In the genomic region with DNA sequence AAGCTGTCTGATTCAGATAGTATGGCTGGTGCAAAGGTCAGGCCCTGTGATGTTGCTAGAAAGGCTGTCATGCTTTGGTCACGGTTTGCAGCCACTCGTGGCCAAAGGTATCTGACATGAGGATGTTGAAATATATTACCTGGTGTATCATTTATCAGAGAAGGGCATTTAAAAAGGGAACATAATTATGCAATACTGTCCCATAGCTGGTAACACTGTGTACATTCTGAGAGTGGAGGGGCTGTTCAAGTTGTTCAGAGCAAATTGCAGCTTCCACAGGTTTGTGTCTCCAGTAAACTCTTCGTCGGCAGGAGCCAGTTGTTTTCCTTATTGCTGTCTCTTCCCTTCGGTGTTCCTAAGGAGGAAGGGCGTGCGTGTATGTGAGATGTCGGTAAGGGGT, we compare ENCODE assay signal across 19 mouse cellular contexts. TPM values are rescaled to one million over a fixed set of nuclear protein-coding genes. Genes with fewer than 3 reads are reported as not detected.
DNase-seq lines count a peak whose midpoint lies in the region; ATAC-seq and TF ChIP-seq lines count a peak whose summit lies in the region.
"Had no signal": no experiment of that assay in that cellular context is flagged by ENCODE, and none has a peak within 500 bp of the region (broad histone marks: within the 10 kb centered on the region; RNA-seq: fewer than 3 reads in every experiment).

No protein-coding gene starts in this region.

- H3K4me2 ChIP-seq in liver, postnatal 0 days (ENCODE audit: low read depth, low read length), result peak overlapping the region; percentile 84
- no peak overlapping the region for H3K4me2 ChIP-seq in liver, embryonic 11.5 days
- H3K4me2 ChIP-seq in neural tube, embryonic 15.5 days, result no peak overlapping the region
- H3K4me2 ChIP-seq: embryonic facial prominence, embryonic 12.5 days; forebrain, embryonic 15.5 days; heart, embryonic 11.5 days; heart, embryonic 15.5 days; hindbrain, embryonic 14.5 days had no signal

- no peaks in the 10 kb centered on the region for H3K9me3 ChIP-seq in liver, postnatal 0 days (ENCODE audit: low read length)
- H3K9me3 ChIP-seq in liver, embryonic 11.5 days (ENCODE audit: control insufficient read depth, low read length), result no peaks in the 10 kb centered on the region
- H3K9me3 ChIP-seq in G1E (replicated peaks), result no peaks in the 10 kb centered on the region
- H3K9me3 ChIP-seq in neural tube, embryonic 15.5 days (replicated peaks), result no peaks in the 10 kb centered on the region
- H3K9me3 ChIP-seq: embryonic facial prominence, embryonic 12.5 days; forebrain, embryonic 15.5 days; heart, embryonic 15.5 days had no signal

- TF ChIP-seq EP300 in liver, postnatal 0 days (IDR thresholded peaks at IDR 0.05; ENCODE audit: low read depth), result peak; percentile 88

- peaks cover 17% of the 10 kb centered on the region for H3K36me3 ChIP-seq in liver, postnatal 0 days (replicated peaks; ENCODE audit: insufficient read depth, low read length)
- peaks cover 3% of the 10 kb centered on the region; the same call in 1 of the 2 replicates for H3K36me3 ChIP-seq in liver, embryonic 11.5 days (ENCODE audit: control insufficient read depth, insufficient read depth, low read length)
- H3K36me3 ChIP-seq in G1E (replicated peaks), result peaks cover 46% of the 10 kb centered on the region
- peaks cover 31% of the 10 kb centered on the region for H3K36me3 ChIP-seq in small intestine, adult 2 months (ENCODE audit: control insufficient read depth, insufficient read depth, low read length)
- no peaks in the 10 kb centered on the region for H3K36me3 ChIP-seq in neural tube, embryonic 15.5 days
- H3K36me3 ChIP-seq: embryonic facial prominence, embryonic 12.5 days; forebrain, embryonic 15.5 days; heart, embryonic 15.5 days had no signal

- WGBS in liver, postnatal 0 days (ENCODE audit: insufficient replicate concordance), result 74% methylated on average over 8 of the region's 8 CpGs
- WGBS in liver, embryonic 11.5 days, result 83% methylated on average over 8 of the region's 8 CpGs
- whole genome bisulfite sequencing in small intestine, adult 2 months, result 45% methylated on average over 8 of the region's 8 CpGs
- WGBS in neural tube, embryonic 15.5 days, result 95% methylated on average over 8 of the region's 8 CpGs

- TF ChIP-seq POLR2A in small intestine, adult 2 months (IDR thresholded peaks at IDR 0.05; ENCODE audit: low read depth, low read length), result no peak

- H3K27ac ChIP-seq in liver, postnatal 0 days (ENCODE audit: low read depth), result peak overlapping the region; percentile 88
- H3K27ac ChIP-seq in liver, embryonic 11.5 days (ENCODE audit: low read depth, low read length), result no peak overlapping the region
- peak overlapping the region; percentile 99 for H3K27ac ChIP-seq in small intestine, adult 2 months (ENCODE audit: insufficient read depth, low read depth, low read length)
- no peak overlapping the region for H3K27ac ChIP-seq in neural tube, embryonic 15.5 days (replicated peaks)
- H3K27ac ChIP-seq: embryonic facial prominence, embryonic 12.5 days; forebrain, embryonic 15.5 days; heart, embryonic 15.5 days; hindbrain, embryonic 14.5 days had no signal

- peak overlapping the region; percentile 51 for H3K9ac ChIP-seq in liver, postnatal 0 days (replicated peaks)
- H3K9ac ChIP-seq in liver, embryonic 11.5 days (ENCODE audit: low read depth, low read length), result no peak overlapping the region
- no peak overlapping the region for H3K9ac ChIP-seq in neural tube, embryonic 15.5 days (replicated peaks)
- H3K9ac ChIP-seq: embryonic facial prominence, embryonic 12.5 days; forebrain, embryonic 15.5 days; heart, embryonic 15.5 days; hindbrain, embryonic 14.5 days had no signal

- no peak for TF ChIP-seq CTCF in liver, postnatal 0 days (IDR thresholded peaks at IDR 0.05; ENCODE audit: low read depth)
- TF ChIP-seq CTCF in G1E (IDR thresholded peaks at IDR 0.05; ENCODE audit: low read depth, low read length), result no peak
- TF ChIP-seq CTCF in small intestine, adult 2 months (IDR thresholded peaks at IDR 0.05; ENCODE audit: extremely low read depth, insufficient read length, insufficient replicate concordance, low read depth, low read length), result no peak

- H3K27me3 ChIP-seq in liver, postnatal 0 days (ENCODE audit: insufficient read depth, low read length), result no peaks in the 10 kb centered on the region
- H3K27me3 ChIP-seq in liver, embryonic 11.5 days (replicated peaks; ENCODE audit: control insufficient read depth, insufficient read depth, low read length), result no peaks in the 10 kb centered on the region
- H3K27me3 ChIP-seq in G1E (ENCODE audit: insufficient read depth, low read length), result no peaks in the 10 kb centered on the region
- no peaks in the 10 kb centered on the region for H3K27me3 ChIP-seq in small intestine, adult 2 months (ENCODE audit: control insufficient read depth, insufficient read depth, low read length)
- no peaks in the 10 kb centered on the region for H3K27me3 ChIP-seq in neural tube, embryonic 15.5 days (replicated peaks)
- H3K27me3 ChIP-seq: forebrain, embryonic 15.5 days; heart, embryonic 15.5 days had no signal

- peak; percentile 76 for ATAC-seq in liver, postnatal 0 days
- no peak for ATAC-seq in liver, embryonic 11.5 days (replicated peaks; ENCODE audit: low FRiP score)
- no peak for ATAC-seq in G1E (ENCODE audit: extremely low read depth, insufficient number of reproducible peaks, low FRiP score, poor library complexity, severe bottlenecking)
- no peak for ATAC-seq in neural tube, embryonic 15.5 days (ENCODE audit: low FRiP score)
- ATAC-seq: forebrain, embryonic 15.5 days had no signal

- peaks cover 25% of the 10 kb centered on the region for H3K4me1 ChIP-seq in liver, postnatal 0 days (ENCODE audit: insufficient read depth)
- H3K4me1 ChIP-seq in liver, embryonic 11.5 days (replicated peaks; ENCODE audit: control insufficient read depth, insufficient read depth, low read length), result peaks cover 7% of the 10 kb centered on the region; the same call in 1 of the 2 replicates
- peaks cover 56% of the 10 kb centered on the region for H3K4me1 ChIP-seq in G1E (ENCODE audit: insufficient read depth, low read depth, low read length)
- H3K4me1 ChIP-seq in small intestine, adult 2 months (ENCODE audit: control insufficient read depth, insufficient read depth, insufficient read length, low read length), result peaks cover 9% of the 10 kb centered on the region
- H3K4me1 ChIP-seq in neural tube, embryonic 15.5 days, result peaks cover 12% of the 10 kb centered on the region

- H3K4me3 ChIP-seq in liver, postnatal 0 days (ENCODE audit: low read depth, low read length), result no peak overlapping the region
- no peak overlapping the region for H3K4me3 ChIP-seq in liver, embryonic 11.5 days (ENCODE audit: low read depth, low read length)
- peak overlapping the region; percentile 52; the same call in 1 of the 2 replicates for H3K4me3 ChIP-seq in G1E (ENCODE audit: low read depth, low read length)
- peak overlapping the region; percentile 63 for H3K4me3 ChIP-seq in small intestine, adult 2 months (ENCODE audit: low read depth, low read length)
- no peak overlapping the region for H3K4me3 ChIP-seq in neural tube, embryonic 15.5 days (replicated peaks)
- H3K4me3 ChIP-seq: embryonic facial prominence, embryonic 12.5 days; forebrain, embryonic 15.5 days; heart, embryonic 15.5 days had no signal

- peak; percentile 54 for DNase-seq in liver, postnatal 0 days
- DNase-seq in liver, embryonic 11.5 days (ENCODE audit: low spot score), result no peak
- no peak for DNase-seq in G1E (ENCODE audit: low spot score)
- DNase-seq in induced T-regulatory cell, adult 2 months (ENCODE audit: low read depth), result peak; percentile 21
- no peak for DNase-seq in layer of hippocampus, adult 9-11 months
- DNase-seq: adrenal gland, postnatal 10 days; cerebellum, adult 11 months; cerebellum, adult 8-10 months; cerebellum, postnatal 25 days; gastrocnemius, postnatal 36 days; heart, adult 18-20 months; heart, postnatal 14 days had no signal

RNA-seq across cellular contexts. Expression of gene Slc35g1, which starts 3.2 kb away (rescaled TPM):
- 6.4 and 7.2 TPM in 2 replicates for polyA plus RNA-seq in liver, postnatal 0 days (2015; fragmentation: Nextera tagmentation; extraction: Ambion mirVana)
- 9.1 and 9.4 TPM in 2 replicates for polyA plus RNA-seq in liver, embryonic 11.5 days (2014; fragmentation: Nextera tagmentation; extraction: Ambion mirVana)
- total RNA-seq in G1E (2014; fragmentation: Nextera tagmentation) (58.4 and 62.2 TPM in 2 replicates), G1E (2017) (42.2 and 44.4 TPM in 2 replicates)
- 11.3 and 11.5 TPM in 2 replicates for polyA plus RNA-seq in G1E (2012)
- polyA plus RNA-seq in small intestine, adult 2 months (2012; rRNA removed), result 25.1 and 36.9 TPM in 2 replicates
- 0.78 and 1.3 TPM in 2 replicates for polyA plus RNA-seq in neural tube, embryonic 15.5 days (2015; fragmentation: Nextera tagmentation; extraction: Ambion mirVana)

Comparison
In these comparisons a context has a peak if more than half of its experiments do, and no peak if none do; other contexts are left out.
1. DNase-seq: peak in liver, postnatal 0 days (single experiment) and induced T-regulatory cell, adult 2 months (single experiment); none in liver, embryonic 11.5 days (single experiment), G1E (single experiment) and layer of hippocampus, adult 9-11 months (single experiment).
2. H3K27ac ChIP-seq: peak in liver, postnatal 0 days (single experiment) and small intestine, adult 2 months (single experiment); none in liver, embryonic 11.5 days (single experiment) and neural tube, embryonic 15.5 days (single experiment).
3. H3K4me3 ChIP-seq: peak in G1E (single experiment) and small intestine, adult 2 months (single experiment); none in liver, postnatal 0 days (single experiment), liver, embryonic 11.5 days (single experiment) and neural tube, embryonic 15.5 days (single experiment).